Mouse (Mus musculus): ENCODE results near the gene Pphln1.

The Pphln1 gene

GRCm38 (mm10) chr15:93503201-93503745 lies 105.1 kb downstream of the Pphln1 start:
- DNase-seq (ENCODE audit: low spot score in 2 of 2), result no peak

GRCm38 (mm10) chr15:93504808-93505207 lies 106.7 kb downstream of the Pphln1 start:
- no peak for DNase-seq (ENCODE audit: low spot score in 2 of 2)

GRCm38 (mm10) chr15:93510690-93511336 lies 112.7 kb downstream of the Pphln1 start:
- DNase-seq (ENCODE audit: low spot score in 2 of 2), result no peak

GRCm38 (mm10) chr15:93512437-93512836 lies 114.3 kb downstream of the Pphln1 start:
- DNase-seq (ENCODE audit: low spot score in 2 of 2), result no peak

- DNase-seq (ENCODE audit: low spot score in 2 of 2), result no peak
These were observed 115.8 kb downstream of the Pphln1 start for GRCm38 (mm10) chr15:93513939-93514341.

GRCm38 (mm10) chr15:93515316-93515715 lies 117.2 kb downstream of the Pphln1 start:
- no peak for DNase-seq (ENCODE audit: low spot score in 2 of 2)

GRCm38 (mm10) chr15:93517022-93517565 lies 118.9 kb downstream of the Pphln1 start:
- DNase-seq (ENCODE audit: low spot score in 2 of 2), result no peak

- no peak for DNase-seq (ENCODE audit: low spot score in 2 of 2)
These were observed 120.2 kb downstream of the Pphln1 start for GRCm38 (mm10) chr15:93518143-93518902.

GRCm38 (mm10) chr15:93518941-93519835 lies 121.0 kb downstream of the Pphln1 start:
- DNase-seq (ENCODE audit: low spot score in 2 of 2), result peak; percentile 67 to 79

- DNase-seq (ENCODE audit: low spot score in 2 of 2), result no peak
These were observed 122.0 kb downstream of the Pphln1 start for GRCm38 (mm10) chr15:93519836-93520826.

- no peak for DNase-seq (ENCODE audit: low spot score in 2 of 2)
These were observed 123.1 kb downstream of the Pphln1 start for GRCm38 (mm10) chr15:93521088-93521786.

GRCm38 (mm10) chr15:93521787-93522180 lies 123.6 kb downstream of the Pphln1 start:
- no peak for DNase-seq (ENCODE audit: low spot score in 2 of 2)

- DNase-seq (ENCODE audit: low spot score in 2 of 2), result no peak
These were observed 127.3 kb downstream of the Pphln1 start for GRCm38 (mm10) chr15:93525305-93525917.

- DNase-seq (ENCODE audit: low spot score in 2 of 2), result no peak
These were observed 131.9 kb downstream of the Pphln1 start for GRCm38 (mm10) chr15:93529831-93530702.

GRCm38 (mm10) chr15:93530703-93531032 lies 132.5 kb downstream of the Pphln1 start:
- no peak for DNase-seq (ENCODE audit: low spot score in 2 of 2)

- DNase-seq (ENCODE audit: low spot score in 2 of 2), result no peak
These were observed 138.0 kb downstream of the Pphln1 start for GRCm38 (mm10) chr15:93536191-93536590.

- DNase-seq (ENCODE audit: low spot score in 2 of 2), result no peak
These were observed 139.6 kb downstream of the Pphln1 start for GRCm38 (mm10) chr15:93537745-93538144.

GRCm38 (mm10) chr15:93538551-93539205 lies 140.5 kb downstream of the Pphln1 start:
- no peak for DNase-seq (ENCODE audit: low spot score in 2 of 2)
